Mouse (Mus musculus) intestine, postnatal 0 days (tissue): Measurements from ENCODE around the gene Gm20422. TPM values are rescaled to one million over a fixed set of nuclear protein-coding genes. Genes with fewer than 3 reads are reported as not detected.

Experiments used
- ATAC-seq: fragments of 200-750 bp; cut with Nextera tagmentation; 2 replicates; pipeline ENCODE4 v1.8.0; 2017; ENCODE audit warnings: mild to moderate bottlenecking, moderate TSS enrichment, moderate library complexity
- H3K27ac ChIP-seq: fragments of 300-500 bp; sonication (generic); 2 replicates; pipeline ENCODE4 v1.5.1; 2014; ENCODE audit warnings: mild to moderate bottlenecking, low read depth, low read length, moderate library complexity
- H3K27me3 ChIP-seq: fragments of 300-500 bp; sonication (generic); replicated peaks from 2 replicates; pipeline ENCODE4 v1.6.1; 2014; ENCODE audit warnings: low read length, mixed read lengths; ENCODE audit not compliant: control insufficient read depth, insufficient read depth
- H3K36me3 ChIP-seq: fragments of 300-500 bp; sonication (generic); 2 replicates; pipeline ENCODE4 v1.6.1; 2014; ENCODE audit warnings: mild to moderate bottlenecking, moderate library complexity; ENCODE audit not compliant: control insufficient read depth, insufficient read depth
- H3K4me1 ChIP-seq: fragments of 300-500 bp; sonication (generic); replicated peaks from 2 replicates; pipeline ENCODE4 v1.6.1; 2014; ENCODE audit warnings: antibody characterized with exemption, low read length, mixed read lengths; ENCODE audit not compliant: control insufficient read depth, insufficient read depth
- H3K4me2 ChIP-seq: fragments of 300-500 bp; sonication (generic); replicated peaks from 2 replicates; pipeline ENCODE4 v1.6.1; 2014; ENCODE audit warnings: low read depth, mild to moderate bottlenecking, moderate library complexity
- H3K4me3 ChIP-seq: fragments of 300-500 bp; sonication (generic); 2 replicates; pipeline ENCODE4 v1.5.1; 2014; ENCODE audit warnings: low read depth, low read length
- H3K9ac ChIP-seq: fragments of 300-500 bp; sonication (generic); 2 replicates; pipeline ENCODE4 v1.6.1; 2014; ENCODE audit warnings: mild to moderate bottlenecking, low read depth, low read length
- H3K9me3 ChIP-seq: fragments of 300-500 bp; sonication (generic); 2 replicates; pipeline ENCODE4 v1.6.1; 2016; ENCODE audit warnings: mixed run types; ENCODE audit not compliant: control insufficient read depth
- CTCF ChIP-seq: sonication (generic); IDR thresholded peaks from 2 replicates; pipeline ENCODE4 v1.5.1; 2016; ENCODE audit warnings: low read depth, mild to moderate bottlenecking, control low read depth, antibody characterized with exemption, moderate library complexity
- WGBS: fragments of 180-500 bp; shearing (Covaris S2); extraction: QIAGEN DNeasy Blood & Tissue Kit; methylation state at CpG from one replicate; pipeline ENCODE4 v1.1.7; 2014; 5-methylcytosine and 5-hydroxymethylcytosine counted together
- polyA plus RNA-seq: library from polyadenylated mRNA; unstranded; fragments of >200 nt; fragmentation: Nextera tagmentation; extraction: Ambion mirVana; gene quantifications from 2 replicates; pipeline ENCODE4 v1.2.1, GENCODE M21; 2015

Gene Gm20422
- polyA plus RNA-seq, 1 experiment from 2014 or later: 0.43 TPM

DNA sequence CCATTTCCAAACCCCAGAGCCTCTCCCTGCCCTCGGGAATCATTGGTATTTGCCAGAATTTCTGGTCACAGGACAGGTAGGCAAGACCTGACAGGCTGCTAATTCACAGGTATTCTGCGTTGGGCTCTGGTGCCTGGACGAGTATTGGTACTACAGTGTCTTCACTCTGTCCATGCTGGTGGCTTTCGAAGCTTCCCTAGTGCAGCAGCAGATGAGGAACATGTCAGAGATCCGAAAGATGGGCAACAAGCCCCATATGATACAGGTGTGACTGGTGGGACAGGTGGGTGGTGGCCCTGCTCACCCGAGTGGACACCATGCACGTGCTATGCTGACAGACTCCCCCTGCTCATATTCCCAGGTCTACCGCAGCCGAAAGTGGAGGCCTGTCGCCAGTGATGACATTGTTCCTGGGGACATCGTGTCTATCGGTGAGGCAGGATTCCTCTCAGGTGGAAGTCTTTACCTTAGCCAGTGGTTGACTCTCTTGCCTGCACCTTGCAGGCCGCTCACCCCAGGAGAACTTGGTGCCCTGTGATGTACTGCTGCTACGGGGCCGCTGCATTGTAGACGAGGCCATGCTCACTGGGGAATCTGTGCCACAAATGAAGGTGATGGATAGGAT is 22.1 kb upstream of the Gm20422 start:
- ATAC-seq: no peak
- no peaks in the 10 kb centered on the region for H3K4me1 ChIP-seq
- H3K9ac ChIP-seq: no peak overlapping the region
- no peak overlapping the region for H3K4me3 ChIP-seq
- H3K9me3 ChIP-seq: no peaks in the 10 kb centered on the region
- H3K4me2 ChIP-seq: no peak overlapping the region
- H3K27me3 ChIP-seq: no peaks in the 10 kb centered on the region
- H3K27ac ChIP-seq: no peak overlapping the region
- peaks cover 78% of the 10 kb centered on the region for H3K36me3 ChIP-seq
- WGBS: 95% methylated on average over 16 of the region's 16 CpGs
- no peak for TF ChIP-seq CTCF

DNA sequence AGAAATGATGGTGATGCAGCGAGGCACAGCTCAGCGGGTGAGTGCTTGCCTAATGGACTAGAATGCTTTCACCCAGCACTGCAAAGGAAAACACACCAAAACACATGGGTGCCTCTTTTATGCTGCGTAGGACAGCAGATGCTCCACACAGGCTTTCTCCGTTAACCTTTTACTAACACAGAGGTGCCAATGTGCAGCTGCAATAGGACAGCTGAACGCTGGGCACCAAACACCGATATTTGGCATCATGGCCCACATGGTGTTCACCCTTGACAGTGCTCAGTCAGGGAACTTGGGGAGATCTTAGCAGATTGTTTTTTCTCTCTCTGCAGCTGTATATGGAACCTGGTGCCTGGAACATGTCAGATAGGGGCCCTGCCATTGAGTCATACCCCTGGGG is 20.2 kb upstream of the Gm20422 start:
- no peak for ATAC-seq
- peaks cover 62% of the 10 kb centered on the region for H3K36me3 ChIP-seq

DNA sequence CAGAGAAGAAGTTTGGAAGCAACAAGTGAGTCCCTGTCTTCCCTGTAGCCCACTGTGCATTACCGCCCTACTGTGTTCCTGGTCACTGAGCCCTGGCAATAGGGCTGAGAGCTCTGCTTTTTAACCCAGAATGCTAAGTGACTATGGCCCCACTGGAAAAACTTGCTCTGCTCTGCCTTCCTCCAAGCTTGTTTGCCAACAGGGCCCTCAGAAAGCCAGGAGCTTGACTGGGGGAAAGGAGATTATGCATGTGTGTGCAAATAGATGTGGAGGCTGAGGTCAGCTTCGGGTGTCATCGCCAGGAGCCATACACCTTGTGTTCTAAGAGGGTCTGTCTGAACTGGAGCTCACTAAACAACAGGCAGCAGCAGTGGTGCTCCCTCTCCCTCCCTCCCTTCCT is 19.4 kb upstream of the Gm20422 start:
- peaks cover 54% of the 10 kb centered on the region for H3K36me3 ChIP-seq
- no peak overlapping the region; the same call in 1 of the 2 replicates for H3K27ac ChIP-seq
- H3K9ac ChIP-seq: no peak overlapping the region
- no peak for ATAC-seq
- H3K4me2 ChIP-seq: no peak overlapping the region
- H3K9me3 ChIP-seq: no peaks in the 10 kb centered on the region
- WGBS: 87% methylated on average over 3 of the region's 3 CpGs
- no peak overlapping the region for H3K4me3 ChIP-seq
- H3K4me1 ChIP-seq: peaks cover 5% of the 10 kb centered on the region; the same call in 1 of the 2 replicates
- TF ChIP-seq CTCF: no peak
- H3K27me3 ChIP-seq: no peaks in the 10 kb centered on the region

More for the DNA sequence above, 20.2 kb upstream of the Gm20422 start:
- Histone ChIP-seq H3K4me1 (peaks cover 4% of the 10 kb centered on the region; the same call in 1 of the 2 replicates), H3K9me3 (no peaks in the 10 kb centered on the region), H3K27ac (no peak overlapping the region), H3K27me3 (no peaks in the 10 kb centered on the region), H3K4me2 (no peak overlapping the region), H3K9ac (no peak overlapping the region), H3K4me3 (no peak overlapping the region)
- TF ChIP-seq CTCF: no peak
- 93% methylated on average over 6 of the region's 6 CpGs for WGBS

- ATAC-seq: no peak
- 78% methylated on average over 4 of the region's 4 CpGs for WGBS
These were observed 19.0 kb upstream of the Gm20422 start for GRCm38 (mm10) chr8:69793666-69794065.

DNA sequence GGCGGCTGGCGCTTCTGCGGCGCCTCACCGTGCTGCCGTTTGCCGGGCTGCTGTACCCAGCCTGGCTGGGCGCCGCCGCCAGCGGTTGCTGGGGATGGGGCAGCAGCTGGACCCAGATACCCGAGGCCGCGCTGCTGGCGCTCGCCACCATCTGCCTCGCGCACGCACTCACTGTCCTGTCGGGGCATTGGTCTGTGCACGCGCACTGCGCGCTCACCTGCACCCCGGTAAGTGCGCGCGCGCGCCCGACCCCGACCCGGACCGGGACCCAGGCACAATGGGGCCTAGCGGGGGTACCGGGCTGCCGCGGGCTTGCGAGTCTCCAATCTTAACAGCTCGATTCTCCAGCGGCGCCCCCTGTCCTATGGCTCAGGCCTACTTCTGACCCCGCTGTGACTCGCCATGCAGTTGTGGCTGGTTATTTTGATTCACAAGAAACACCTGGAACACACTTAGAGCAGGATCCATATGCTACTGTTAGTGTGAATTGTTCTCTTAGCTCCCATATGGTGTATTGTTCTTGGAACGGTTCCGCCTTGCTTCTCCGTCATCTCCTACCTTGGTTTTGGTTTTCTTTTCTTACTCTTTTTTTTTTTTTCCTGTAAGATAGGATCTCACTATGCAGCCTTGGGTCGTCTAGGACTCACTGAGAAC is 16.9 kb upstream of the Gm20422 start:
- H3K4me1 ChIP-seq: peaks cover 5% of the 10 kb centered on the region; the same call in 1 of the 2 replicates
- H3K4me2 ChIP-seq: peak overlapping the region; percentile 74
- H3K4me3 ChIP-seq: peak overlapping the region; percentile 97
- peaks cover 29% of the 10 kb centered on the region for H3K36me3 ChIP-seq
- no peak for TF ChIP-seq CTCF
- H3K27ac ChIP-seq: peak overlapping the region; percentile 86
- no peaks in the 10 kb centered on the region for H3K9me3 ChIP-seq
- no peaks in the 10 kb centered on the region for H3K27me3 ChIP-seq
- WGBS: under 1% methylated on average over 44 of the region's 48 CpGs
- H3K9ac ChIP-seq: peak overlapping the region; percentile 91
- ATAC-seq: peak; percentile 69

More at GRCm38 (mm10) chr8:69793666-69794065, 19.0 kb upstream of the Gm20422 start:
- no peak overlapping the region for H3K4me3 ChIP-seq
- H3K4me1 ChIP-seq: peaks cover 5% of the 10 kb centered on the region; the same call in 1 of the 2 replicates
- TF ChIP-seq CTCF: no peak
- H3K36me3 ChIP-seq: peaks cover 50% of the 10 kb centered on the region
- no peaks in the 10 kb centered on the region for H3K9me3 ChIP-seq
- no peak overlapping the region for H3K4me2 ChIP-seq
- no peak overlapping the region for H3K9ac ChIP-seq
- no peaks in the 10 kb centered on the region for H3K27me3 ChIP-seq
- H3K27ac ChIP-seq: no peak overlapping the region

DNA sequence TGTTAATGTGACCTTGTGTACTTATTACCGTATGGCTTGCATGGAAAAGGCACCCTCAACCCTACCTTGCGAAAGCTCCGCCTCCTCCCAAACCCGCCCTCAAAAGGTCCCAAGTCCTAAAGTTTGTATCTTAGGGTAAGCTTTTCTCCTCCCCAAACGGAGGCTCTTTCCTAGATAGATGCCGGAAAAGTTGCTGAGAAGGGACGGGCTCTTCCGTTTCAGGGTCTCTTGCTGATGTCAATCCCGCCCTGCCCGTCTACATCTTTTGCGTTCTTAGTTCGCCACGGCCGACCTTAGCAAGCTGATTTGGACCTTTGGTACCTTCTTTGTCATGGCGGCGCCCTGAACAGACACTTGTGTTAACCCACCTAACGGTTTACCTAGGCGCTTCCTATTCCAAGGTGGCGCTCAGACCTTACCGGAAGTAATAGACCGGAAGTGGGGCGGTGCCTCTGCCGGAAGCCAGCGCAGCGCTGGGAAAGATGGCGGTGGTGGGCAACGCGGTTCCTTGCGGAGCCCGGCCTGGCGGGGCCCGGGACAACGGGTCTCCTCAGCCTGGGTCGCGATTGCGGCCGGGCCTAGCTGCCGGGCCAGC is 16.2 kb upstream of the Gm20422 start, which contains the start of the genes Atp13a1 and Zfp866:
Gene Atp13a1 (plus strand): TSS at position 391 of the 595 bp plus-strand sequence.
Gene Zfp866 (minus strand): TSS at position 406 of the 595 bp plus-strand sequence.
- Histone ChIP-seq H3K4me1 (peaks cover 5% of the 10 kb centered on the region; the same call in 1 of the 2 replicates), H3K9ac (peak within 1 kb of the TSS; percentile 91), H3K4me2 (peak within 1 kb of the TSS; percentile 74), H3K9me3 (no peaks in the 10 kb centered on the region), H3K36me3 (peaks cover 22% of the 10 kb centered on the region), H3K4me3 (peak within 1 kb of the TSS; percentile 97), H3K27me3 (no peaks in the 10 kb centered on the region), H3K27ac (peak within 1 kb of the TSS; percentile 86)
- peak; percentile 96 for ATAC-seq
- TF ChIP-seq CTCF: peak; percentile 16; the same call in 1 of the 2 replicates
- WGBS: under 1% methylated on average over 38 of the region's 38 CpGs
